Mouse (Mus musculus) monocyte, adult 5-6 weeks (primary cell): ENCODE results near the gene Olfr510. TPM values are rescaled to one million over a fixed set of nuclear protein-coding genes. Genes with fewer than 3 reads are reported as not detected.
"Not testable (repeated sequence)": the region's sequence is repeated elsewhere in the genome, so short reads cannot be mapped to it uniquely, and the experiment has no call there.

Experiments used
- ATAC-seq: fragments of 153-309, 156-312 bp; replicated peaks from 2 replicates; pipeline ENCODE4 v1.8.0; 2017; ENCODE audit warnings: mild to moderate bottlenecking; ENCODE audit not compliant: low TSS enrichment, insufficient number of reproducible peaks, severe bottlenecking, poor library complexity, low FRiP score
- total RNA-seq: library from RNA; stranded (forward); fragments of 200-1000, 200-491, 200-594 nt; gene quantifications from 3 replicates; pipeline ENCODE4 v1.2.3, GENCODE M21; 2017

Gene Olfr510
- total RNA-seq: not detected in 3 replicates

GRCm38 (mm10) chr7:108666118-108666517 lies at the start of gene Olfr510:
Gene Olfr510, plus strand, starts transcription at chr7:108666418.
- ATAC-seq: no peak

GRCm38 (mm10) chr7:108616781-108617180 lies 49.4 kb upstream of the Olfr510 start:
- not testable (repeated sequence) for ATAC-seq

GRCm38 (mm10) chr7:108621514-108621913 lies 44.7 kb upstream of the Olfr510 start, which contains the start of gene Olfr507:
Gene Olfr507, plus strand, starts transcription at chr7:108621814.
- no peak for ATAC-seq

GRCm38 (mm10) chr7:108629694-108630093 lies 36.5 kb upstream of the Olfr510 start, which contains the start of gene Olfr508:
Gene Olfr508, plus strand, starts transcription at chr7:108629994.
- no peak for ATAC-seq

GRCm38 (mm10) chr7:108651806-108652205 lies 14.4 kb upstream of the Olfr510 start, which contains the start of gene Olfr509:
Gene Olfr509, minus strand, starts transcription at chr7:108651906.
- ATAC-seq: no peak

GRCm38 (mm10) chr7:108662419-108662818 lies 3.8 kb upstream of the Olfr510 start:
- no peak for ATAC-seq

GRCm38 (mm10) chr7:108671058-108671457 lies 4.8 kb downstream of the Olfr510 start:
- no peak for ATAC-seq

- ATAC-seq: no peak
These were observed 12.7 kb downstream of the Olfr510 start for GRCm38 (mm10) chr7:108678886-108679285.

GRCm38 (mm10) chr7:108713020-108713419 lies 46.8 kb downstream of the Olfr510 start, which contains the start of gene Olfr512:
Gene Olfr512, plus strand, starts transcription at chr7:108713320.
- ATAC-seq: no peak

Other genes starting within 250 kb of the Olfr510 start
- gene Olfr497, start 246.0 kb upstream of the Olfr510 start, total RNA-seq: not detected in 3 replicates
- not detected in 3 replicates for gene Olfr498, start 201.1 kb upstream of the Olfr510 start, total RNA-seq
- not detected in 3 replicates for gene Olfr502, start 141.4 kb upstream of the Olfr510 start, total RNA-seq
- gene Olfr503, start 121.9 kb upstream of the Olfr510 start, total RNA-seq: not detected in 3 replicates
- gene Olfr504, start 100.6 kb upstream of the Olfr510 start, total RNA-seq: not detected in 3 replicates
- not detected in 3 replicates for gene Olfr506, start 55.6 kb upstream of the Olfr510 start, total RNA-seq
- gene Olfr507, start 44.6 kb upstream of the Olfr510 start, total RNA-seq: not detected in 3 replicates
- not detected in 3 replicates for gene Olfr508, start 36.4 kb upstream of the Olfr510 start, total RNA-seq
- not detected in 3 replicates for gene Olfr509, start 14.5 kb upstream of the Olfr510 start, total RNA-seq
- gene Olfr512, start 46.9 kb downstream of the Olfr510 start, total RNA-seq: 0.96 TPM in 1 of 3 replicates, not detected in the others
- gene Olfr513, start 84.6 kb downstream of the Olfr510 start, total RNA-seq: not detected in 3 replicates
- gene Olfr514, start 159.6 kb downstream of the Olfr510 start, total RNA-seq: not detected in 3 replicates
- not detected in 3 replicates for gene Olfr516, start 184.1 kb downstream of the Olfr510 start, total RNA-seq
- not detected in 3 replicates for gene Olfr517, start 206.0 kb downstream of the Olfr510 start, total RNA-seq
- not detected in 3 replicates for gene Olfr518, start 218.6 kb downstream of the Olfr510 start, total RNA-seq
- gene Olfr519, start 228.0 kb downstream of the Olfr510 start, total RNA-seq: not detected in 3 replicates